Comparison of ENCODE assay signal across 21 mouse cellular contexts in genomic region chr10:102732420-102732819, GRCm38 (mm10).
DNase-seq lines count a peak whose midpoint lies in the region; ATAC-seq and TF ChIP-seq lines count a peak whose summit lies in the region.
"Had no signal": no experiment of that assay in that cellular context is flagged by ENCODE, and none has a peak within 500 bp of the region (broad histone marks: within the 10 kb centered on the region; RNA-seq: fewer than 3 reads in every experiment).

No protein-coding gene starts in this region.

- H3K79me2 ChIP-seq in myocyte (ENCODE audit: control insufficient read depth, insufficient read depth), result no peaks in the 10 kb centered on the region

- no peak overlapping the region for H3ac ChIP-seq in myocyte (ENCODE audit: control insufficient read depth, insufficient read length)

- ATAC-seq in heart, postnatal 0 days (ENCODE audit: insufficient read depth, low read depth), result peak; percentile 47; the same call in 1 of the 2 replicates
- ATAC-seq in common myeloid progenitor, adult 5-6 weeks (replicated peaks; ENCODE audit: low read depth, poor library complexity, severe bottlenecking), result peak; percentile 78
- ATAC-seq: intestine, embryonic 15.5 days; midbrain, embryonic 16.5 days; Patski had no signal

- no peak overlapping the region for H3K4me2 ChIP-seq in heart, postnatal 0 days (ENCODE audit: low read depth, low read length)
- no peak overlapping the region for H3K4me2 ChIP-seq in myocyte (ENCODE audit: low read depth)
- H3K4me2 ChIP-seq: hindbrain, embryonic 15.5 days; intestine, embryonic 15.5 days; limb, embryonic 13.5 days had no signal

- no peak overlapping the region for H3K9ac ChIP-seq in heart, postnatal 0 days (replicated peaks; ENCODE audit: low read depth, low read length)
- H3K9ac ChIP-seq: hindbrain, embryonic 15.5 days; intestine, embryonic 15.5 days; limb, embryonic 13.5 days; liver, embryonic 14.5 days had no signal

- TF ChIP-seq EP300 in heart, postnatal 0 days (IDR thresholded peaks at IDR 0.05; ENCODE audit: low read depth), result no peak

- H3K27me3 ChIP-seq in heart, postnatal 0 days (ENCODE audit: control insufficient read depth, insufficient read depth, low read length), result no peaks in the 10 kb centered on the region
- H3K27me3 ChIP-seq in myocyte (ENCODE audit: control insufficient read depth, insufficient read depth, insufficient read length), result no peaks in the 10 kb centered on the region
- H3K27me3 ChIP-seq: hindbrain, embryonic 15.5 days; intestine, embryonic 15.5 days; limb, embryonic 13.5 days; Patski had no signal

- no peak for TF ChIP-seq CTCF in heart, postnatal 0 days (IDR thresholded peaks at IDR 0.05; ENCODE audit: low read depth)

- H3K4me1 ChIP-seq in heart, postnatal 0 days (ENCODE audit: control insufficient read depth, insufficient read depth), result no peaks in the 10 kb centered on the region
- H3K4me1 ChIP-seq: hindbrain, embryonic 15.5 days; intestine, embryonic 15.5 days; limb, embryonic 13.5 days had no signal

- DNase-seq in heart, postnatal 0 days (ENCODE audit: low spot score), result peak; percentile 23
- DNase-seq in heart, postnatal 4 days, result no peak
- DNase-seq in kidney, postnatal 36 days, result peak; percentile 8 to 49
- DNase-seq in kidney, adult 18-20 months, result no peak
- DNase-seq in urinary bladder, adult 2 months (ENCODE audit: low spot score), result no peak
- DNase-seq: adrenal gland, postnatal 14 days; cerebellum, postnatal 10 days; heart, postnatal 10 days; layer of hippocampus, postnatal 36 days; lung, postnatal 10 days; right cerebral cortex, postnatal 25 days; thymus, postnatal 36 days had no signal

- TF ChIP-seq POLR2A in myocyte (IDR thresholded peaks at IDR 0.05; ENCODE audit: insufficient read length, low read depth), result no peak

- no peak overlapping the region for H3K4me3 ChIP-seq in heart, postnatal 0 days (ENCODE audit: low read depth, low read length)
- H3K4me3 ChIP-seq in myocyte, result no peak overlapping the region
- H3K4me3 ChIP-seq: hindbrain, embryonic 15.5 days; intestine, embryonic 15.5 days; layer of hippocampus, adult 2 months; limb, embryonic 13.5 days had no signal

- WGBS in heart, postnatal 0 days, result 56% methylated on average over 6 of the region's 6 CpGs

- H3K9me3 ChIP-seq in heart, postnatal 0 days (replicated peaks; ENCODE audit: control insufficient read depth, low read length), result no peaks in the 10 kb centered on the region
- H3K9me3 ChIP-seq: hindbrain, embryonic 15.5 days; intestine, embryonic 15.5 days; limb, embryonic 13.5 days had no signal

- H3K36me3 ChIP-seq in heart, postnatal 0 days (replicated peaks; ENCODE audit: control insufficient read depth, insufficient read depth, low read length), result no peaks in the 10 kb centered on the region
- no peaks in the 10 kb centered on the region for H3K36me3 ChIP-seq in myocyte (ENCODE audit: control insufficient read depth, insufficient read depth)
- H3K36me3 ChIP-seq: hindbrain, embryonic 15.5 days; intestine, embryonic 15.5 days; limb, embryonic 13.5 days had no signal

- H3K27ac ChIP-seq in heart, postnatal 0 days (ENCODE audit: low read depth), result no peak overlapping the region
- H3K27ac ChIP-seq: hindbrain, embryonic 15.5 days; intestine, embryonic 15.5 days; layer of hippocampus, adult 2 months; limb, embryonic 13.5 days; liver, embryonic 14.5 days had no signal

TF ChIP-seq in myocyte, 11 proteins besides CTCF, POLR2A, EP300 and RAD21:
- no peak for TF ChIP-seq REST (IDR thresholded peaks at IDR 0.05; ENCODE audit: insufficient read depth, insufficient read length)
- TF ChIP-seq POLR2AphosphoS2 (IDR thresholded peaks at IDR 0.05; ENCODE audit: insufficient read length, low read depth), result no peak
- TF ChIP-seq MYOD1 (IDR thresholded peaks at IDR 0.05; ENCODE audit: control insufficient read depth in 1 of 3, insufficient read length in 2 of 3, low read depth in 2 of 3), result no peak
- TF ChIP-seq CEBPB (IDR thresholded peaks at IDR 0.05; ENCODE audit: insufficient read depth, poor library complexity, severe bottlenecking), result peak; percentile 42; the same call in 1 of the 2 replicates
- no peak for TF ChIP-seq TCF3 (IDR thresholded peaks at IDR 0.05; ENCODE audit: insufficient read length, low read depth)
- TF ChIP-seq MYOG (IDR thresholded peaks at IDR 0.05; ENCODE audit: control insufficient read depth in 1 of 3, insufficient read depth in 1 of 3, insufficient read length in 2 of 3, low read depth in 2 of 3), result no peak
- no peak for TF ChIP-seq E2F4 (IDR thresholded peaks at IDR 0.05; ENCODE audit: insufficient read depth)

Comparison
In these comparisons a context has a peak if more than half of its experiments do, and no peak if none do; other contexts are left out.
1. DNase-seq: peak in heart, postnatal 0 days (single experiment) and kidney, postnatal 36 days (2 of 2); none in heart, postnatal 4 days (single experiment), kidney, adult 18-20 months (single experiment) and urinary bladder, adult 2 months (single experiment).